28 mouse cellular contexts compared by ENCODE assay signal in genomic region chr1:171089891-171090290, GRCm38 (mm10).
"Had no signal": no experiment of that assay in that cellular context is flagged by ENCODE, and none has a peak within 500 bp of the region (broad histone marks: within the 10 kb centered on the region; RNA-seq: fewer than 3 reads in every experiment).

No protein-coding gene starts in this region.

- H3K36me3 ChIP-seq: heart, embryonic 13.5 days; heart, embryonic 15.5 days; hindbrain, embryonic 12.5 days; intestine, embryonic 15.5 days; limb, embryonic 10.5 days; limb, embryonic 12.5 days; liver, embryonic 13.5 days; liver, embryonic 15.5 days had no signal

- H3K27ac ChIP-seq: heart, adult 2 months; heart, embryonic 13.5 days; heart, embryonic 15.5 days; hindbrain, embryonic 12.5 days; hindbrain, embryonic 14.5 days; intestine, embryonic 15.5 days; layer of hippocampus, adult 2 months; left cerebral cortex, adult 2 months; limb, embryonic 10.5 days; limb, embryonic 12.5 days; liver, embryonic 13.5 days; liver, embryonic 15.5 days had no signal

- DNase-seq: gastrocnemius, postnatal 14 days; gastrocnemius, postnatal 36 days; heart, adult 11 months; heart, adult 2 months; heart, postnatal 14 days; heart, postnatal 36 days; kidney, adult 18-20 months; kidney, adult 8-10 months; kidney, postnatal 10 days; kidney, postnatal 25 days; kidney, postnatal 4 days; liver; liver, embryonic 13.5 days had no signal

- H3K4me1 ChIP-seq: hindbrain, embryonic 12.5 days; intestine, embryonic 15.5 days had no signal

- H3K9me3 ChIP-seq: heart, embryonic 13.5 days; heart, embryonic 15.5 days; hindbrain, embryonic 12.5 days; intestine, embryonic 15.5 days; limb, embryonic 10.5 days; limb, embryonic 12.5 days; liver, embryonic 13.5 days; liver, embryonic 15.5 days had no signal

- ATAC-seq: hindbrain, embryonic 16.5 days; inflammation-experienced regulatory T-cells, adult 6 months; intestine, embryonic 15.5 days; intestine, postnatal 0 days had no signal

- H3K4me3 ChIP-seq: heart, adult 2 months; heart, embryonic 13.5 days; heart, embryonic 15.5 days; hindbrain, embryonic 12.5 days; intestine, embryonic 15.5 days; layer of hippocampus, adult 2 months; left cerebral cortex, adult 2 months; limb, embryonic 10.5 days; limb, embryonic 12.5 days; liver, embryonic 13.5 days; liver, embryonic 15.5 days had no signal

- H3K4me2 ChIP-seq: heart, embryonic 11.5 days; heart, embryonic 13.5 days; heart, embryonic 15.5 days; hindbrain, embryonic 12.5 days; hindbrain, embryonic 14.5 days; intestine, embryonic 15.5 days; limb, embryonic 12.5 days; liver, embryonic 11.5 days; liver, embryonic 13.5 days; liver, embryonic 15.5 days had no signal

- H3K9ac ChIP-seq: heart, embryonic 13.5 days; heart, embryonic 15.5 days; hindbrain, embryonic 12.5 days; hindbrain, embryonic 14.5 days; intestine, embryonic 15.5 days; limb, embryonic 12.5 days; liver, embryonic 13.5 days; liver, embryonic 15.5 days had no signal
